Mouse (Mus musculus): ENCODE results near the gene Igf2bp2. TPM values are rescaled to one million over a fixed set of nuclear protein-coding genes. Genes with fewer than 3 reads are reported as not detected.

Gene Igf2bp2
- total RNA-seq, 2 experiments from 2014 or later, result 2.1 TPM

GRCm38 (mm10) chr16:22109159-22109558 is 53.9 kb downstream of the Igf2bp2 start:
- intact Hi-C loops (cut with DNase I), result loop anchor here (10.0 kb wide), 1 partner anchor 696 kb away; no protein-coding TSS in a partner anchor
- DNase-seq, result no peak

GRCm38 (mm10) chr16:22107897-22108516 is 55.1 kb downstream of the Igf2bp2 start:
- peak; percentile 71 to 73 for DNase-seq
- intact Hi-C loops (cut with DNase I), result loop anchor here (2.0 to 10.0 kb wide), 2 partner anchors 15 to 697 kb away; no protein-coding TSS in a partner anchor

GRCm38 (mm10) chr16:22106012-22106584 is 57.0 kb downstream of the Igf2bp2 start:
- intact Hi-C loops (cut with DNase I), result loop anchor here (2.0 to 10.0 kb wide), 2 partner anchors 17 to 699 kb away; no protein-coding TSS in a partner anchor
- no peak for DNase-seq

GRCm38 (mm10) chr16:22100067-22100466 is 63.0 kb downstream of the Igf2bp2 start:
- DNase-seq, result no peak
- intact Hi-C loops (cut with DNase I), result loop anchor here (10.0 kb wide), 1 partner anchor 705 kb away; no protein-coding TSS in a partner anchor

- no peak for DNase-seq
- intact Hi-C loops (cut with DNase I), result no loop called here
These were observed 65.4 kb downstream of the Igf2bp2 start for GRCm38 (mm10) chr16:22097659-22098058.

GRCm38 (mm10) chr16:22095751-22096150 is 67.3 kb downstream of the Igf2bp2 start:
- intact Hi-C loops (cut with DNase I), result no loop called here
- no peak for DNase-seq

- intact Hi-C loops (cut with DNase I), result no loop called here
- no peak for DNase-seq
These were observed 71.8 kb downstream of the Igf2bp2 start for GRCm38 (mm10) chr16:22091255-22091783.

GRCm38 (mm10) chr16:22085411-22085810 is 77.7 kb downstream of the Igf2bp2 start:
- intact Hi-C loops (cut with DNase I), result no loop called here
- DNase-seq, result no peak

- intact Hi-C loops (cut with DNase I), result no loop called here
- no peak for DNase-seq
These were observed 82.9 kb downstream of the Igf2bp2 start for GRCm38 (mm10) chr16:22080125-22080710.

GRCm38 (mm10) chr16:22076620-22076941 is 86.5 kb downstream of the Igf2bp2 start:
- no peak for DNase-seq
- intact Hi-C loops (cut with DNase I), result no loop called here

- intact Hi-C loops (cut with DNase I), result no loop called here
- DNase-seq, result no peak
These were observed 87.1 kb downstream of the Igf2bp2 start for GRCm38 (mm10) chr16:22075829-22076619.

- intact Hi-C loops (cut with DNase I), result no loop called here
These were observed 88.0 kb downstream of the Igf2bp2 start for GRCm38 (mm10) chr16:22075067-22075466.

GRCm38 (mm10) chr16:22071361-22071760 is 91.7 kb downstream of the Igf2bp2 start:
- no peak for DNase-seq
- intact Hi-C loops (cut with DNase I), result no loop called here

More at GRCm38 (mm10) chr16:22075067-22075466, 88.0 kb downstream of the Igf2bp2 start:
- DNase-seq, result no peak

GRCm38 (mm10) chr16:22067406-22067805 is 95.7 kb downstream of the Igf2bp2 start:
- DNase-seq, result peak in 1 of 2 experiments; percentile 21
- intact Hi-C loops (cut with DNase I), result no loop called here

- no peak for DNase-seq
- intact Hi-C loops (cut with DNase I), result no loop called here
These were observed 97.6 kb downstream of the Igf2bp2 start for GRCm38 (mm10) chr16:22065536-22065935.

- DNase-seq, result no peak
- intact Hi-C loops (cut with DNase I), result no loop called here
These were observed 100.8 kb downstream of the Igf2bp2 start for GRCm38 (mm10) chr16:22062284-22062683.

- DNase-seq, result no peak
- intact Hi-C loops (cut with DNase I), result no loop called here
These were observed 101.4 kb downstream of the Igf2bp2 start for GRCm38 (mm10) chr16:22061555-22062160.

GRCm38 (mm10) chr16:22060416-22060815 is 102.7 kb downstream of the Igf2bp2 start:
- intact Hi-C loops (cut with DNase I), result no loop called here
- DNase-seq, result no peak

- no peak for DNase-seq
- intact Hi-C loops (cut with DNase I), result no loop called here
These were observed 104.2 kb downstream of the Igf2bp2 start for GRCm38 (mm10) chr16:22058871-22059270.

- no peak for DNase-seq
- intact Hi-C loops (cut with DNase I), result no loop called here
These were observed 105.6 kb downstream of the Igf2bp2 start for GRCm38 (mm10) chr16:22057498-22057897.

All from gastrocnemius, postnatal 36 days (tissue).